Mouse (Mus musculus): ENCODE results near the gene Ncor2.

GRCm38 (mm10) chr5:125136996-125137671, 41.9 kb downstream of the Ncor2 start:
- no peak for TF ChIP-seq CTCF (IDR thresholded peaks at IDR 0.05; ENCODE audit: low read depth)
- no peak for TF ChIP-seq EP300 (optimal IDR thresholded peaks at IDR 0.05)
